Mouse (Mus musculus) neural tube, embryonic 14.5 days (tissue): ENCODE data around the gene Hivep3. TPM values are rescaled to one million over a fixed set of nuclear protein-coding genes. Genes with fewer than 3 reads are reported as not detected.
A peak's percentile ranks its signal among the peaks of the same experiment; 100 is the strongest.

Experiments
- ATAC-seq: fragments of 200-750 bp; cut with Nextera tagmentation; 2 replicates; pipeline ENCODE4 v1.8.0; 2017; ENCODE audit warnings: low read depth, mild to moderate bottlenecking, moderate TSS enrichment, moderate library complexity
- H3K27ac ChIP-seq: fragments of 300-500 bp; sonication (generic); 2 replicates; pipeline ENCODE4 v1.5.1; 2014; ENCODE audit warnings: low read depth, mild to moderate bottlenecking, control low read depth, low read length, moderate library complexity, mixed read lengths
- H3K27me3 ChIP-seq: fragments of 300-500 bp; sonication (generic); 2 replicates; pipeline ENCODE4 v1.6.1; 2014; ENCODE audit warnings: low read length; ENCODE audit not compliant: control insufficient read depth, insufficient read depth
- H3K36me3 ChIP-seq: fragments of 300-500 bp; sonication (generic); 2 replicates; pipeline ENCODE4 v1.6.1; 2014; ENCODE audit warnings: low read length, mixed read lengths; ENCODE audit not compliant: control insufficient read depth, insufficient read depth
- H3K4me1 ChIP-seq: fragments of 300-500 bp; sonication (generic); 2 replicates; pipeline ENCODE4 v1.6.1; 2014; ENCODE audit warnings: low read length; ENCODE audit not compliant: control insufficient read depth, insufficient read depth
- H3K4me2 ChIP-seq: fragments of 300-500 bp; sonication (generic); 2 replicates; pipeline ENCODE4 v1.6.1; 2014; ENCODE audit warnings: mild to moderate bottlenecking, low read depth, low read length, control low read depth
- H3K4me3 ChIP-seq: fragments of 300-500 bp; sonication (generic); 2 replicates; pipeline ENCODE4 v1.5.1; 2014; ENCODE audit warnings: low read depth, low read length, control low read depth, mixed read lengths
- H3K9ac ChIP-seq: fragments of 300-500 bp; sonication (generic); replicated peaks from 2 replicates; pipeline ENCODE4 v1.6.1; 2014; ENCODE audit warnings: low read depth, mild to moderate bottlenecking, control low read depth, low read length, mixed read lengths
- H3K9me3 ChIP-seq: fragments of 300-500 bp; sonication (generic); 2 replicates; pipeline ENCODE4 v1.6.1; 2016; ENCODE audit warnings: low read length; ENCODE audit not compliant: control insufficient read depth
- WGBS: fragments of 180-500 bp; shearing (Covaris S2); extraction: QIAGEN DNeasy Blood & Tissue Kit; methylation state at CpG from one replicate; pipeline ENCODE4 v1.1.7; 2014; 5-methylcytosine and 5-hydroxymethylcytosine counted together
- polyA plus RNA-seq: library from polyadenylated mRNA; unstranded; fragments of >200 nt; fragmentation: Nextera tagmentation; extraction: Ambion mirVana; gene quantifications from 2 replicates; pipeline ENCODE4 v1.2.1, GENCODE M21; 2014

Hivep3 gene
- polyA plus RNA-seq, 1 experiment from 2014 or later: 23.9 TPM

DNA sequence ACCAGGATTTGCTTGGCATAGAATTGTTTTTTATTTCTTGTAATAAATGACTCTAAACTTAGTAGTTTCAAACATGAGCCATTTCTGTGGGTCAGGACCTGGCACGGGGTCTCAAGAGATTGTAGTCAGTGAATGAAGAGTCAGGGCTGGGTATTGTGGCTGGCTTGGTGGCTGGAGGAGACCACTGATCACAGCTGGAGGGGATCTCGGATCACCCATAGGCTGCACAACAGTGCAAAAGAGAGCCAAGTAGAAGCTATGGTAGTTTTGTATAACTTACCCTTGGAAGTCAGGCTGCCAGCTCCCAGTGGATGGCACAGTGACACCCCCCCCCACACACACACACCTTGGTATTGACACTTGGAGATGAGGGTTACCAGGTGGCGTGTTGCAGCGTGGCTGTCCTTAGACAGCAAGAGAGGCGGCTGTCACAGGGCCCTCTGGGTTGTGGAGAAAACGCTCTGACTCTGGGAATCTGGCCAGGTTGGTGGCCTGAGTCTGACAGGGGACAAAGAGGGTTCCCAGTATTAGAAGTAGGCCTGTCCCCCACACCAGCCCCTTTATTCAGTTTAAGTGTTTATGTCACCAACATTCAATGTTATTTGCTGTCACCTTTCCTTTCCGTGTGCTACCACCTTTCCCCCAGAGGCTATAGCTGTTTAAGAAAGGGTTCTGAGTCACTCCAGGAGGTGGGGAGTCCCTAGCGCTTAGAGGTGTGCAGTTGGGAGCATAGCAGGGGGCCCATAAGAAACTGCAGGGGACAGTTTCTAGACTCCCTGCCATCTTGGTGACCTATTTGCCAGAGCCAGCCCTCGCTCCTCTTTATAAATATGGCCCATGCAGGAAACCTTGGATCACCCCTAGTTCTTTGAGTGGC is 240.4 kb downstream of the Hivep3 start:
- Histone ChIP-seq H3K27me3 (no peaks in the 10 kb centered on the region), H3K36me3 (no peaks in the 10 kb centered on the region), H3K4me2 (no peak overlapping the region), H3K4me3 (no peak overlapping the region), H3K9me3 (no peaks in the 10 kb centered on the region), H3K27ac (no peak overlapping the region), H3K9ac (no peak overlapping the region), H3K4me1 (peaks cover 19% of the 10 kb centered on the region; the same call in 1 of the 2 replicates)
- ATAC-seq: no peak
- 78% methylated on average over 9 of the region's 9 CpGs for WGBS

- H3K9me3 ChIP-seq: no peaks in the 10 kb centered on the region
- no peak overlapping the region for H3K4me3 ChIP-seq
- no peak overlapping the region for H3K9ac ChIP-seq
- H3K4me2 ChIP-seq: no peak overlapping the region
- H3K27ac ChIP-seq: no peak overlapping the region
- no peak for ATAC-seq
- no peaks in the 10 kb centered on the region for H3K27me3 ChIP-seq
- H3K36me3 ChIP-seq: no peaks in the 10 kb centered on the region
- H3K4me1 ChIP-seq: peaks cover 12% of the 10 kb centered on the region; the same call in 1 of the 2 replicates
- 84% methylated on average over 10 of the region's 10 CpGs for WGBS
Measured at GRCm38 (mm10) chr4:119975242-119975641, 241.7 kb downstream of the Hivep3 start.

- Histone ChIP-seq H3K4me3 (no peak overlapping the region), H3K27ac (no peak overlapping the region), H3K36me3 (no peaks in the 10 kb centered on the region), H3K9ac (no peak overlapping the region), H3K27me3 (no peaks in the 10 kb centered on the region), H3K9me3 (no peaks in the 10 kb centered on the region), H3K4me1 (peaks cover 12% of the 10 kb centered on the region; the same call in 1 of the 2 replicates), H3K4me2 (no peak overlapping the region)
- 81% methylated on average over 11 of the region's 12 CpGs for WGBS
- ATAC-seq: no peak
Measured at GRCm38 (mm10) chr4:119975822-119976221, 242.2 kb downstream of the Hivep3 start.

DNA sequence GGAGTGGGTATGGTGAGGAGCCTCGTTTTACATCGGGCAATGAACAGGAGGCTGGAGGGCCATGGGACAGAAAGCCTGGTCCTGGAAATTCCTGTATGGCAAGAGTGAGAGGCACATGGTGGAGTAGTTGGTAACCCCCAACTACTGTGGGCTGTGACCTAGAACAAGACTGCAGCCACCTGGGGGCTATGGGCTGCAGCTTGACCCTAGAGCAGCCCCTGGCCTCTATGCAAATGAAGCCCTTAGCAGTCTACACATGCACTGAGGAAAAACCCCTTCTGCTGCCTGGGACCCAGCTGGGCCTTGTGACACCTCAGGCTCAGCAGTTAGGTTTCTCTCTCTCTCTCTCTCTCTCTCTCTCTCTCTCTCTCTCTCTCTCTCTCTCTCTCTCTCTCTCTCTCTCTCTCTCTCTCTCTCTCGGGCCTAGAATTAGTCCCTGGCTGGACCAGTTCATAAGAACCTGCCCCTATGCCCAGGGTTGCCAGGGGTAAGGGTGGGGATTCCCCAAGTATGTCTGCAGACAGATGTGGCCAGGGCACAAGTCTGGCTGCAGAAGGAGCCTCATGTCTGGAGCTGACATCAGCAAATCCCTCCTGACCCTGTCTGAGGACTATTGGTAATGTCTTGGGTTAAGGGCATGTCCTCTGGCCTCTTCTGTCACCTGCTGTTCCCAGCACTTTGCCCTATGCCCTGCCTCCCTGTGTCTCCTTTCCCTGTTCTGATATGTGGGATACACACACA is 243.0 kb downstream of the Hivep3 start:
- Histone ChIP-seq H3K9ac (no peak overlapping the region), H3K27me3 (no peaks in the 10 kb centered on the region), H3K4me2 (no peak overlapping the region), H3K27ac (no peak overlapping the region), H3K9me3 (no peaks in the 10 kb centered on the region), H3K36me3 (no peaks in the 10 kb centered on the region), H3K4me1 (peaks cover 12% of the 10 kb centered on the region; the same call in 1 of the 2 replicates), H3K4me3 (no peak overlapping the region)
- ATAC-seq: peak; percentile 68; the same call in 1 of the 2 replicates
- WGBS: 4% methylated on average over 2 of the region's 3 CpGs

DNA sequence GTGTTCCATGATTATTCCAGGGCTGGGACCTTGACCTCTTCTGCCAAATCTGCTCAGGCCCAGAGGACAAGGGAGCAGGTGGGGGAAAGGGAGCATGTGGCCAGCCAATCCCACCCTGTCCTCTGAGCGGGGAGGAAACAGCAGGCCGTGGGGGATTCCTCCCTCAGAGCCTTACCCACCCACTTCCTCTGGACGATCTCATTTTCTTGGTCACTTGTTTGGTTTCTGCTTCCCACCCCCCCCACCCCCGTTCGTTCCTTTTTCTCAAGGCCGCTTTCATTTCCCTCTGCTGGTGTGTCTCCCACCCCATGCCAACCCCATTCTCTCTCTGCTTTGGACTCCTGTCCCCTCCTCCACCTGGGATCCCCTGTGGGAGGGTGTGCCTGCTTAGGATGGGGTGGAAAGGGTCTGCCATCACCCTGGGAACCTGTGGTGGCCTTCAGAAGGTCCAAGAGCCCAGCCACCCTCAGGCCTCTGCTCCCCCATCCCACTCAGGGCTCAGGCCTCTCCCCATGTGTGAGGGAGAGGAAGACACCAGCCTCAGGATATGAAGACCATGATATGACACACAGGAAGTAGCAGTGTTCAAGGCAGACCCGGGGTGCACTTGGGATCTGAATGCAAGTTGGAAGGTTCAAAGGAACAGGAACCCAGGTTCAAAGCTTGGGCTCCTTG is 244.4 kb downstream of the Hivep3 start:
- no peak for ATAC-seq
- H3K36me3 ChIP-seq: no peaks in the 10 kb centered on the region
- H3K27ac ChIP-seq: no peak overlapping the region
- no peak overlapping the region for H3K4me2 ChIP-seq
- 79% methylated on average over 7 of the region's 7 CpGs for WGBS
- no peaks in the 10 kb centered on the region for H3K27me3 ChIP-seq
- H3K9ac ChIP-seq: no peak overlapping the region
- H3K9me3 ChIP-seq: no peaks in the 10 kb centered on the region
- H3K4me1 ChIP-seq: peaks cover 3% of the 10 kb centered on the region; the same call in 1 of the 2 replicates
- H3K4me3 ChIP-seq: no peak overlapping the region

DNA sequence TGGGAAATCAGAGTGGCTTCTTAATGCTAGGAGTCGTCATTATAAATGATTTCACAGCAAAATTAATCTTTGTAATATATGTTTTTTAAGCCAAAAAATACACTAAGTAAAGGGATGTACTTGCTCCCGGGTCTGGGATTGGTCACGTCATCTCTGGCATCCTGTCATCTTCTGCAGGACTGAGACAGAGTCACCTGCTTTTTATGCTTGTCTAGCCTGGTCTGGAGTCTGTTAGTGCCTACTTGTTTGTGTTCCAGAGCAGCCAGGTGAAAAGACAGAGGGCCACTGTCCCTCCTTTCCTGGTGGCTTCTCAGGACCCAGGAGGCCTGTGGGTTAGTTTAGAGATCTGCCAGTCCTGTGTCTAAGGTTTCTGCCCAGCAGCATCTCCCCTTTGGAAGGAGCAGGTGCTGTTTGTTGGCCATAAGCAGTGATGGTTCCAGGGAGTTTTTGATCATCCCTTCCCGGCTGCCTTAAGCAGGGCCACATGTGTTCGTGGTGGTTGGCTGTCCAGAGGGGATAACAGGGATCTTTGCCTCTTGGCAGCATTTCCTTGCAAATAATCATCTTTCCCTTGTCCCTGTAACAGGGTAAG is 245.8 kb downstream of the Hivep3 start:
- Histone ChIP-seq H3K9me3 (no peaks in the 10 kb centered on the region), H3K4me3 (no peak overlapping the region), H3K36me3 (no peaks in the 10 kb centered on the region), H3K9ac (no peak overlapping the region), H3K27ac (no peak overlapping the region), H3K4me2 (no peak overlapping the region), H3K27me3 (no peaks in the 10 kb centered on the region), H3K4me1 (0 out of 2 replicates have a peak, but pooled peaks cover 3% of the 10 kb centered on the region)
- 64% methylated on average over 5 of the region's 5 CpGs for WGBS
- no peak for ATAC-seq

DNA sequence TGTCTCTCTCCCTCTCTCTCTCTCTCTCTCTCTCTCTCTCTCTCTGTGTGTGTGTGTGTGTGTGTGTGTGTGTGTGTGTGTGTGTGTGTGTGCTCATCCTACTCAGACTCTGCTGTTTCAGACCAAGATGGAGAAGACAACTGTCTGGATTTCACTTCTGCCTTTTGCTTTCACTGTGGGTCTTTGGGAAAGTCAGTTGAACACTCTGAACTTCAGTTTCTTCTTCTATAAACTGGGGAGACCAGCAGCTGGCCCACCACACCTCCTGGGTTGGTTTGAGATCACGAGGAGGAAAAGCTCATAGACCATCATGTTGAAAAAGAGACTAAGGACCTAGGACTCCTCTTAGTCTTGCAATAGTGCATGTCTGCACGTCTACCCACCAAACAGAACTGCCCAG is 246.3 kb downstream of the Hivep3 start:
- Histone ChIP-seq H3K27me3 (no peaks in the 10 kb centered on the region), H3K4me3 (no peak overlapping the region), H3K4me1 (0 out of 2 replicates have a peak, but pooled peaks cover 3% of the 10 kb centered on the region), H3K9me3 (no peaks in the 10 kb centered on the region), H3K27ac (no peak overlapping the region), H3K4me2 (no peak overlapping the region), H3K36me3 (no peaks in the 10 kb centered on the region), H3K9ac (no peak overlapping the region)
- ATAC-seq: no peak
- 68% methylated on average over 2 of the region's 2 CpGs for WGBS

DNA sequence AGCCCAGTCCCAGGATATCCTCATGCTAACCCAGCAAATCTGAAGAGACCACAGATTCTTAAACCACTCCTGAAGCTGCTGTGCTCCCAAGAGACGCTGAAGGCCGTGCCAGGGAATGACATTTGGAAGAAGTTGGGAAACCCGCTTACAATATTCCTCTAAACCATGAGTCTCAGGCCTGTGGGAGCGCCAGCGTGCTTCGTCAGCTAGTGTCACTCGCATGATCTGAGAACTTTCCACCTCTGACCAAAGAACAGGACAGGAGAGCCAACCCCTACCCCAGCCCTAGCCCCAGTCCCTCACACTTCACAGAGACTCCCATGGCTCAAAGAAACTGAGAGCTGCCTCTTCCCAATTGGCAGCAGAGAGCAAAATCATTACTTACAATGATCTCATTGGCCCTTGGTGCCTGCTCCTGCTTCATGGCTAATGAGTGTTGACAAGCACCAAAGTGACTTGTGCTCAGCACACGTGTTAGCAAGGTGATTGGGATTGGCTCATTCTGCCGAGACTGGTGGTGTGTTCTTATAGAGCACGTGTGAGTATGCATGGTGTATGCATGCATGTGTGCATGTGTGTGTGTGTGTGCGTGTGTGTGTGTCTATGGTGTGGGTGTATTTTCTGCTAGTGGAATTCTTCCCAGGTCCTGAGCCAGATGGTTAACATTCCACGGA is 247.6 kb downstream of the Hivep3 start:
- no peak overlapping the region for H3K9ac ChIP-seq
- H3K4me1 ChIP-seq: peaks cover 4% of the 10 kb centered on the region; the same call in 1 of the 2 replicates
- H3K4me2 ChIP-seq: no peak overlapping the region
- H3K4me3 ChIP-seq: no peak overlapping the region
- no peaks in the 10 kb centered on the region for H3K9me3 ChIP-seq
- no peak overlapping the region for H3K27ac ChIP-seq
- H3K27me3 ChIP-seq: no peaks in the 10 kb centered on the region
- 87% methylated on average over 12 of the region's 12 CpGs for WGBS
- H3K36me3 ChIP-seq: no peaks in the 10 kb centered on the region
- ATAC-seq: no peak
